Mouse (Mus musculus) heart, adult 2 months (tissue): Measurements from ENCODE around the gene Zfp831.

ENCODE experiments used
- CTCF ChIP-seq: fragments of 200-600 bp; IDR thresholded peaks from 2 replicates; pipeline ENCODE4 v1.8.1; 2022; ENCODE audit warnings: antibody characterized with exemption, mild to moderate bottlenecking, moderate library complexity
- EP300 ChIP-seq: fragments of 200-500 bp; IDR thresholded peaks from 2 replicates; pipeline ENCODE4 v1.6.1; 2011; ENCODE audit warnings: low read depth, low read length, control low read depth; ENCODE audit not compliant: insufficient read depth
- POLR2A ChIP-seq: fragments of 200-500 bp; IDR thresholded peaks from 2 replicates; pipeline ENCODE4 v1.6.1; 2011; ENCODE audit warnings: mild to moderate bottlenecking, low read depth, low read length, control low read depth; ENCODE audit not compliant: insufficient read depth

DNA sequence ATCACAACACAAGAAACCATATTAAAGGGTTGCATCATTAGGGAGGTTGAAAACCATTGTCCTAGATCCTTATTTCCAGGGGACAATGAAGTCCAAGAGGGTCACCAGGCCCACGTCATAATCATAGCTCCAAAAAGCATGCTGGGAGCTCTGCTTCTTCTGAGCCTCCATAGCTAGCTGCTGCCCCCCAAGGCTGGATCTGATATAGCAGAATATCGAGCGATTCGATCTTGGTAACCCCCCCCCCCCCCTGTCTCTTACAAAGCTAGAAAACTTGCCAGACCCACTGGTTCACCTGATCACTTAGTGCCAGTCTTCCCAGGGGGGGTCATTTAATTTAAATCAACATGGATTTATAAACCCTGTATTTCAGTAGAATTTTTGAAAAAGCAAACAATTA, 65.3 kb downstream of the Zfp831 start:
- TF ChIP-seq POLR2A (no peak), CTCF (no peak), EP300 (no peak)
